Mouse (Mus musculus) bone marrow macrophage, adult 2 months (primary cell): ENCODE data around the gene Npat.

Experiments
- CTCF ChIP-seq: IDR thresholded peaks from 2 replicates; pipeline ENCODE4 v1.5.1; 2012; ENCODE audit warnings: low read depth, mild to moderate bottlenecking, low read length, moderate library complexity
- POLR2A ChIP-seq: IDR thresholded peaks from 2 replicates; pipeline ENCODE4 v1.6.1; 2012; ENCODE audit warnings: mild to moderate bottlenecking, low read depth, low read length, borderline replicate concordance

DNA sequence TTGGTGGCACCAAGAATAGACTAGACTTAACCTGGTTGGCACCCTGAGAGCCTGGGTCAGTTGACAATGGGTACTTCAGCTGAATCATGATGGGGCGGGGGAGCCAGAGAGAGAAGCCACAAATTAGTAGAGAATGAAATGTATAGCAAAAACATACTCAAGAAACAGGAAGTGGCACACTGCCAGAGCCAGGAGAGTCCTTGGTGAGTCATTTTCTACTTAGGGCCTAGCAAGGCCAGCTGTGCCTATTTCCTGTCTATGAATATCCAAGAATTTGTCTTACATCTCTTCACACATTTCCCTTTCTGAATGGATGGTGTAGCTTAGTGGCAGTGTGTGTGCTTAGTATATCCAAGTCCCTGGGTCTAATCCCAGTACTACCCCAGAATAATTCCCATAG is 66.5 kb downstream of the Npat start:
- TF ChIP-seq CTCF (no peak), POLR2A (no peak)
